Mouse (Mus musculus) layer of hippocampus, postnatal 36 days (tissue): ENCODE data around the gene Zcchc4. TPM values are rescaled to one million over a fixed set of nuclear protein-coding genes. Genes with fewer than 3 reads are reported as not detected.

Experiments
- total RNA-seq, 2 experiments: library from RNA; stranded (reverse); gene quantifications; 2 replicates each; pipeline ENCODE4 v1.2.3; 2021

Zcchc4 gene
- total RNA-seq, 2 experiments from 2014 or later, result 10.5 to 11.7 TPM

Other genes with a start within 250 kb of the Zcchc4 start
- 10 to 100 TPM; 21.5 to 23.4 TPM for gene Lgi2, start 208.9 kb upstream of the Zcchc4 start, total RNA-seq
- 10 to 100 TPM; 10.1 to 10.6 TPM for gene Sepsecs, start 105.7 kb upstream of the Zcchc4 start, total RNA-seq
- 1 to 10 TPM; 2.1 to 2.8 TPM for gene Pi4k2b, start 33.8 kb upstream of the Zcchc4 start, total RNA-seq
- 10 to 100 TPM; 67.6 to 71.4 TPM for gene Anapc4, start 58.6 kb downstream of the Zcchc4 start, total RNA-seq